Mouse (Mus musculus) liver, postnatal 0 days (tissue): ENCODE measurements around the gene Igsf3. TPM values are rescaled to one million over a fixed set of nuclear protein-coding genes. Genes with fewer than 3 reads are reported as not detected.

Experiments
- ATAC-seq: fragments of 200-750 bp; cut with Nextera tagmentation; 2 replicates; pipeline ENCODE4 v1.8.0; 2017; ENCODE audit warnings: mild to moderate bottlenecking, moderate library complexity
- DNase-seq: peaks from one replicate; pipeline ENCODE4 v3.0.0-alpha.2; 2016
- H3K27ac ChIP-seq: fragments of 300-500 bp; sonication (generic); 2 replicates; pipeline ENCODE4 v1.5.1; 2014; ENCODE audit warnings: antibody characterized with exemption, moderate library complexity, mild to moderate bottlenecking, low read depth
- H3K27me3 ChIP-seq: fragments of 300-500 bp; sonication (generic); 2 replicates; pipeline ENCODE4 v1.6.1; 2014; ENCODE audit warnings: low read length, control low read depth, mixed read lengths; ENCODE audit not compliant: insufficient read depth
- H3K36me3 ChIP-seq: fragments of 300-500 bp; sonication (generic); replicated peaks from 2 replicates; pipeline ENCODE4 v1.6.1; 2014; ENCODE audit warnings: mild to moderate bottlenecking, control low read depth, low read length, moderate library complexity, mixed read lengths; ENCODE audit not compliant: insufficient read depth
- H3K4me1 ChIP-seq: fragments of 300-500 bp; sonication (generic); 2 replicates; pipeline ENCODE4 v1.6.1; 2014; ENCODE audit warnings: antibody characterized with exemption, mild to moderate bottlenecking, control low read depth; ENCODE audit not compliant: insufficient read depth
- H3K4me2 ChIP-seq: fragments of 300-500 bp; sonication (generic); 2 replicates; pipeline ENCODE4 v1.6.1; 2014; ENCODE audit warnings: low read depth, mild to moderate bottlenecking, low read length, moderate library complexity, mixed read lengths
- H3K4me3 ChIP-seq: fragments of 300-500 bp; sonication (generic); 2 replicates; pipeline ENCODE4 v1.5.1; 2014; ENCODE audit warnings: low read depth, low read length
- H3K9ac ChIP-seq: fragments of 300-500 bp; sonication (generic); replicated peaks from 2 replicates; pipeline ENCODE4 v1.6.1; 2014; ENCODE audit warnings: mild to moderate bottlenecking, moderate library complexity
- H3K9me3 ChIP-seq: fragments of 300-500 bp; sonication (generic); 2 replicates; pipeline ENCODE4 v1.6.1; 2016; ENCODE audit warnings: mild to moderate bottlenecking, control low read depth, low read length, mixed read lengths
- CTCF ChIP-seq: sonication (generic); IDR thresholded peaks from 2 replicates; pipeline ENCODE4 v1.5.1; 2016; ENCODE audit warnings: antibody characterized with exemption, low read depth
- EP300 ChIP-seq: IDR thresholded peaks from 2 replicates; pipeline ENCODE4 v1.6.1; 2016; ENCODE audit warnings: antibody characterized with exemption, low read depth, mild to moderate bottlenecking
- WGBS: fragments of 180-500 bp; shearing (Covaris S2); extraction: QIAGEN DNeasy Blood & Tissue Kit; methylation state at CpG from one replicate; pipeline ENCODE4 v1.1.7; 2014; ENCODE audit not compliant: insufficient replicate concordance; 5-methylcytosine and 5-hydroxymethylcytosine counted together
- polyA plus RNA-seq: library from polyadenylated mRNA; unstranded; fragments of >200 nt; fragmentation: Nextera tagmentation; extraction: Ambion mirVana; gene quantifications from 2 replicates; pipeline ENCODE4 v1.2.1, GENCODE M21; 2015

The Igsf3 gene
- polyA plus RNA-seq, 1 experiment from 2014 or later: 1.7 TPM

GRCm38 (mm10) chr3:101398071-101398786, 21.3 kb downstream of the Igsf3 start:
- Histone ChIP-seq H3K36me3 (no peaks in the 10 kb centered on the region), H3K4me1 (peaks cover 3% of the 10 kb centered on the region; the same call in 1 of the 2 replicates), H3K27me3 (no peaks in the 10 kb centered on the region), H3K4me3 (no peak overlapping the region), H3K9me3 (no peaks in the 10 kb centered on the region), H3K4me2 (no peak overlapping the region), H3K9ac (no peak overlapping the region), H3K27ac (no peak overlapping the region)
- TF ChIP-seq EP300: no peak
- peak; percentile 10; the same call in 1 of the 2 replicates for TF ChIP-seq CTCF
- no peak for ATAC-seq
- DNase-seq: no peak
- 74% methylated on average over 12 of the region's 12 CpGs for WGBS

GRCm38 (mm10) chr3:101398877-101399276, 22.0 kb downstream of the Igsf3 start:
- H3K4me2 ChIP-seq: no peak overlapping the region
- no peaks in the 10 kb centered on the region for H3K27me3 ChIP-seq
- H3K9ac ChIP-seq: no peak overlapping the region
- H3K4me1 ChIP-seq: peaks cover 3% of the 10 kb centered on the region; the same call in 1 of the 2 replicates
- 59% methylated on average over 2 of the region's 2 CpGs for WGBS
- H3K27ac ChIP-seq: no peak overlapping the region
- H3K4me3 ChIP-seq: no peak overlapping the region
- ATAC-seq (no peak), DNase-seq (no peak)
- H3K9me3 ChIP-seq: no peaks in the 10 kb centered on the region
- TF ChIP-seq CTCF: peak; percentile 10; the same call in 1 of the 2 replicates
- TF ChIP-seq EP300: no peak
- H3K36me3 ChIP-seq: no peaks in the 10 kb centered on the region

GRCm38 (mm10) chr3:101401501-101401900, 24.6 kb downstream of the Igsf3 start:
- Histone ChIP-seq H3K9me3 (no peaks in the 10 kb centered on the region), H3K27ac (no peak overlapping the region), H3K36me3 (no peaks in the 10 kb centered on the region), H3K4me3 (no peak overlapping the region), H3K9ac (no peak overlapping the region), H3K4me1 (peaks cover under 1% of the 10 kb centered on the region; the same call in 1 of the 2 replicates), H3K27me3 (no peaks in the 10 kb centered on the region), H3K4me2 (no peak overlapping the region)
- no peak for TF ChIP-seq CTCF
- 54% methylated on average over 5 of the region's 5 CpGs for WGBS
- DNase-seq (no peak), ATAC-seq (no peak)

- Histone ChIP-seq H3K4me1 (no peaks in the 10 kb centered on the region), H3K9ac (no peak overlapping the region), H3K9me3 (no peaks in the 10 kb centered on the region), H3K4me3 (no peak overlapping the region), H3K4me2 (no peak overlapping the region), H3K36me3 (no peaks in the 10 kb centered on the region), H3K27me3 (no peaks in the 10 kb centered on the region), H3K27ac (no peak overlapping the region)
- no peak for TF ChIP-seq EP300
- no peak for TF ChIP-seq CTCF
- WGBS: 77% methylated on average over 13 of the region's 13 CpGs
- DNase-seq (no peak), ATAC-seq (no peak)
Measured at GRCm38 (mm10) chr3:101404620-101405415, 27.9 kb downstream of the Igsf3 start.

GRCm38 (mm10) chr3:101405495-101405894, 28.6 kb downstream of the Igsf3 start:
- Histone ChIP-seq H3K27me3 (no peaks in the 10 kb centered on the region), H3K4me1 (no peaks in the 10 kb centered on the region), H3K36me3 (no peaks in the 10 kb centered on the region), H3K9me3 (no peaks in the 10 kb centered on the region), H3K4me2 (no peak overlapping the region), H3K27ac (no peak overlapping the region), H3K9ac (no peak overlapping the region), H3K4me3 (no peak overlapping the region)
- no peak for ATAC-seq
- DNase-seq: no peak
- no peak for TF ChIP-seq EP300
- WGBS: 74% methylated on average over 10 of the region's 10 CpGs

GRCm38 (mm10) chr3:101406097-101406496, 29.2 kb downstream of the Igsf3 start:
- 64% methylated on average over 3 of the region's 3 CpGs for WGBS
- Histone ChIP-seq H3K4me1 (no peaks in the 10 kb centered on the region), H3K9ac (no peak overlapping the region), H3K27ac (no peak overlapping the region), H3K36me3 (no peaks in the 10 kb centered on the region), H3K4me2 (no peak overlapping the region), H3K27me3 (no peaks in the 10 kb centered on the region), H3K9me3 (no peaks in the 10 kb centered on the region), H3K4me3 (no peak overlapping the region)
- no peak for ATAC-seq
- no peak for DNase-seq
- TF ChIP-seq EP300 (no peak), CTCF (no peak)
